Mouse (Mus musculus): ENCODE results near the gene Znrf1. TPM values are rescaled to one million over a fixed set of nuclear protein-coding genes. Genes with fewer than 3 reads are reported as not detected.

Gene Znrf1
- polyA plus RNA-seq, 1 experiment from 2014 or later, result 45.6 TPM

DNA sequence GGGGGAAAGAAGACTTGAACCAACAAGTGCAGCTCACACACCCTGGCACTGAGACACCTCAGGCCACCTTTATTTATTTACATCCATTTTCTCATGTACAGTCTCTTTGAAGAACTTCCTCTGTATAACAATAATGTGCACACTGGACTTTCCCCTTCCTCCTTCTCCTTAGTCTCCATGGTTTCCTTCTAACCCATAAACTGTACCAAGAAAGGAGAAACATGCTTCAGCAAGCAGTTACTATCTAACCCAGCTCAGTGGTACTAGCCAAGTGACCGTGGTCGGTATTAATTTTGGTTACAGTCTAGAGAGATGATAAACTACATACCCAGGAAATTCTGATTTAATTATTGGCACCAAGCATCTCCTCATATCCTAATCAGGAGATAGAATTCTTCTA lies 117.6 kb downstream of the Znrf1 start:
- no peak overlapping the region for H3K27ac ChIP-seq (ENCODE audit: low read depth, low read length)
- no peaks in the 10 kb centered on the region for H3K36me3 ChIP-seq (ENCODE audit: control insufficient read depth, insufficient read depth, low read length)
- H3K27me3 ChIP-seq (ENCODE audit: control insufficient read depth, insufficient read depth, low read length), result no peaks in the 10 kb centered on the region
- DNase-seq (ENCODE audit: low spot score, missing footprints) (no peak), ATAC-seq (ENCODE audit: low FRiP score) (no peak)
- H3K9ac ChIP-seq (ENCODE audit: low read length), result no peak overlapping the region
- no peaks in the 10 kb centered on the region for H3K4me1 ChIP-seq (ENCODE audit: control insufficient read depth, insufficient read depth, low read length)
- H3K9me3 ChIP-seq (ENCODE audit: control insufficient read depth, low read length), result no peaks in the 10 kb centered on the region
- no peak overlapping the region for H3K4me2 ChIP-seq
- 100% methylated on average over 2 of the region's 2 CpGs for WGBS
- no peak overlapping the region for H3K4me3 ChIP-seq (ENCODE audit: low read depth, low read length)

DNA sequence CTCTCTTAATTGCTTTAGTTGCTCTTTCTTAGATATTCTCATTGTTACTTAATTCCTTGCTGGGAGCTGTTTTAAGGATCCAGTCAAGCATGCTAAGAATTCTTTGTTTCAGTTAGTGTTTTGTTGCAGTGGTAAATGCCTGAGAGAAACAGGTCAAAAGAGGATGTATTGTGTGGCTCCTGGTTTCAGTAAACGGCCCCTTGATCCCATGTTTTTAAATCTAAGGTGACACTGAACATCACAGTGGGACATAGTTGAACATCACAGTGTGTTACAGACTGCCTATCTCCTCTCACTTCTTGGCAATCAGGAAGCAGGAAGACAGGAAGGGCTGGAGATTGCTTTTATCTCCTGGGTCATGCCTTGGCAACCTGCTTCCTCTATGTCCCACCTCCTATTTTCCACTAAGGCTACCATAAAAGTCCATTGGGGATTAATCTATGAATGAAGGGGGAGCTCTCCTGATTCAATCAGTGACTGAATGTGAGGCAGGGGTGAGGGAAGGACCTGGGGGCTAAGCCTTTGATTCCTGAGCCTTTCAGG lies 121.5 kb downstream of the Znrf1 start:
- H3K4me1 ChIP-seq (ENCODE audit: control insufficient read depth, insufficient read depth, low read length), result no peaks in the 10 kb centered on the region

DNA sequence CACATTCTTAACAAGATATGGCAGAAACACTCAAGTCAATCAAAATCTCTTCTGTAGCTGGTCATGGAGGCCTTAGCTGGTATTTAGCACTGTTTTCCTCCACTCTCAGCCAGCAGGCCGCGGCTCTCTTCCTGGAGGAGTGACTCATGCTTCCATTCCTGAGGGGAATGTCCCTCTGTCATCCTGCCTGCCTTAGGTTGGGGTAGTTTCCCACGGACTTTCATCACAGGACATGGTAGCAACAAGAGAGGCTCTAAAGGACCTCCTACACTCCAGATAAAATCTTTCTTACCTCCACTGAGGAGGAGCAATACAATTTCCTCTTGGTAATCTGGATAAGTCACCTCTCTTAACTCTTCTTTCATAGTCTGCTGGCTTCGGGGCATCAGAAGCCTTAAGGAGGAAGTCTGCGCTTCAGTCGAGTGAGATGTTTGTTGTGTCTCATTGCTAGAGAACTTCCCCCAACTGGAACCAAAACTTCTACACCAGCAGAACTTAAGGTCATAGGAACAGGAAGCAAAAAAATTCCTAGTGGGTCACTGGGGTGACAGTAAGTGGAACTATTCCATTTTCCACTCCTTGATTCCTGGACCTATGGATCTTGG lies 123.0 kb downstream of the Znrf1 start:
- Histone ChIP-seq H3K36me3 (ENCODE audit: control insufficient read depth, insufficient read depth, low read length) (no peaks in the 10 kb centered on the region), H3K4me1 (ENCODE audit: control insufficient read depth, insufficient read depth, low read length) (no peaks in the 10 kb centered on the region), H3K27me3 (ENCODE audit: control insufficient read depth, insufficient read depth, low read length) (no peaks in the 10 kb centered on the region), H3K9me3 (ENCODE audit: control insufficient read depth, low read length) (no peaks in the 10 kb centered on the region), H3K27ac (ENCODE audit: low read depth, low read length) (no peak overlapping the region), H3K4me2 (no peak overlapping the region), H3K4me3 (ENCODE audit: low read depth, low read length) (no peak overlapping the region), H3K9ac (ENCODE audit: low read length) (no peak overlapping the region)
- WGBS, result 91% methylated on average over 6 of the region's 6 CpGs
- no peak for ATAC-seq (ENCODE audit: low FRiP score)
- DNase-seq (ENCODE audit: low spot score, missing footprints), result no peak

More for the DNA sequence above, 121.5 kb downstream of the Znrf1 start:
- no peaks in the 10 kb centered on the region for H3K36me3 ChIP-seq (ENCODE audit: control insufficient read depth, insufficient read depth, low read length)
- ATAC-seq (ENCODE audit: low FRiP score), result no peak
- WGBS, result 44% methylated on average over 1 of the region's 1 CpGs
- H3K4me2 ChIP-seq, result no peak overlapping the region
- DNase-seq (ENCODE audit: low spot score, missing footprints), result no peak
- no peaks in the 10 kb centered on the region for H3K27me3 ChIP-seq (ENCODE audit: control insufficient read depth, insufficient read depth, low read length)
- no peak overlapping the region for H3K27ac ChIP-seq (ENCODE audit: low read depth, low read length)
- no peak overlapping the region for H3K9ac ChIP-seq (ENCODE audit: low read length)
- no peak overlapping the region for H3K4me3 ChIP-seq (ENCODE audit: low read depth, low read length)
- no peaks in the 10 kb centered on the region for H3K9me3 ChIP-seq (ENCODE audit: control insufficient read depth, low read length)

DNA sequence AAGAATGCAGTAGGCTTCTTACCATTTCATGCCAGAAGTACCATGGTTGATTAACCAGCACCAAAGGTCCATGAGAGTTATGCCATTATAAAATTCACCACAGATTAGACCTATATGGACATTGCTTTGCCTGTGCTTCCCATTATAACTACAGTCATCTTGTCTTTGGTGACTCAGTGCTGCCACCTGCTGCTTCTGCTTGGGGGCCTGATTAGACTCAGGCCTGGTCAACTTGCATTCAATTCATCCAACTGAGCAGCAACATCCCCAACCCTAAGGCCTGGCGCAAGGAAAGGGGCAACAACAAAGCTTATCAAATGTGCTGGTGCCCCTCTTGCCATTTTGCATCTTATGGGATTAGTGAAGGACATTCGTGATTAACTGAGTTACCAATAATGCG lies 126.6 kb downstream of the Znrf1 start:
- Histone ChIP-seq H3K27ac (ENCODE audit: low read depth, low read length) (no peak overlapping the region), H3K27me3 (ENCODE audit: control insufficient read depth, insufficient read depth, low read length) (no peaks in the 10 kb centered on the region), H3K4me3 (ENCODE audit: low read depth, low read length) (no peak overlapping the region), H3K4me1 (ENCODE audit: control insufficient read depth, insufficient read depth, low read length) (no peaks in the 10 kb centered on the region), H3K9ac (ENCODE audit: low read length) (no peak overlapping the region), H3K9me3 (ENCODE audit: control insufficient read depth, low read length) (no peaks in the 10 kb centered on the region), H3K36me3 (ENCODE audit: control insufficient read depth, insufficient read depth, low read length) (peaks cover under 1% of the 10 kb centered on the region), H3K4me2 (no peak overlapping the region)
- 94% methylated on average over 3 of the region's 3 CpGs for WGBS
- DNase-seq (ENCODE audit: low spot score, missing footprints) (peak; percentile 91), ATAC-seq (ENCODE audit: low FRiP score) (0 out of 2 replicates have a peak, but pooled peaks have one; percentile 40)

DNA sequence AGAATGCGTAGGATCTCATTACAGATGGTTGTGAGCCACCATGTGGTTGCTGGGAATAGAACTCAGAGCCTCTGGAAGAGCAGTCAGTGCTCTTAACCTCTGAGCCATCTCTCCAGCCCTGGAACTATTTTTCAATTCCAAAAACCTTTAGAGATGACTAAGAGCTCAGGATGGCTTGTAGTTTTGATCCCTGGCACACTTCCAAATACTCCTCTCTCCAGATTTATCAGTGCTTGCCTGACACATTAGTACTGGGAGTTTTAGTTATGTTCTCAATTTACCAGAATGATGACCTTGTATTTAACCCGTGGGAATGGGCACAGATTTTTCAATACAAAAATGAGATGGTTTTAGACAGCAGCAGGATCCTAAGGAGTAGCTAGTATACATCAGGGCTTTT lies 130.9 kb downstream of the Znrf1 start:
- no peaks in the 10 kb centered on the region for H3K27me3 ChIP-seq (ENCODE audit: control insufficient read depth, insufficient read depth, low read length)
- peak; percentile 65 for DNase-seq (ENCODE audit: low spot score, missing footprints)
- no peak overlapping the region for H3K27ac ChIP-seq (ENCODE audit: low read depth, low read length)
- H3K4me1 ChIP-seq (ENCODE audit: control insufficient read depth, insufficient read depth, low read length), result no peaks in the 10 kb centered on the region
- H3K4me3 ChIP-seq (ENCODE audit: low read depth, low read length), result no peak overlapping the region
- H3K9me3 ChIP-seq (ENCODE audit: control insufficient read depth, low read length), result no peaks in the 10 kb centered on the region
- no peak overlapping the region for H3K4me2 ChIP-seq
- H3K36me3 ChIP-seq (ENCODE audit: control insufficient read depth, insufficient read depth, low read length), result peaks cover 25% of the 10 kb centered on the region
- 91% methylated on average over 2 of the region's 2 CpGs for WGBS
- no peak overlapping the region for H3K9ac ChIP-seq (ENCODE audit: low read length)
- ATAC-seq (ENCODE audit: low FRiP score), result no peak

Other genes starting within 250 kb of the Znrf1 start
- gene Rfwd3, start 235.9 kb upstream of the Znrf1 start, polyA plus RNA-seq (2014; fragmentation: Nextera tagmentation; extraction: Ambion mirVana), result 91.4 and 93.6 TPM in 2 replicates
- 0.45 and 0.65 TPM in 2 replicates for gene Mlkl, start 197.9 kb upstream of the Znrf1 start, polyA plus RNA-seq (2014; fragmentation: Nextera tagmentation; extraction: Ambion mirVana)
- not detected in 2 replicates for gene Fa2h, start 142.3 kb upstream of the Znrf1 start, polyA plus RNA-seq (2014; fragmentation: Nextera tagmentation; extraction: Ambion mirVana)
- 2.9 TPM in 2 replicates for gene Wdr59, start 14.0 kb upstream of the Znrf1 start, polyA plus RNA-seq (2014; fragmentation: Nextera tagmentation; extraction: Ambion mirVana)
- 0.19 and 0.22 TPM in 2 replicates for gene Ldhd, start 94.3 kb downstream of the Znrf1 start, polyA plus RNA-seq (2014; fragmentation: Nextera tagmentation; extraction: Ambion mirVana)
- gene Zfp1, start 107.3 kb downstream of the Znrf1 start, polyA plus RNA-seq (2014; fragmentation: Nextera tagmentation; extraction: Ambion mirVana), result 23.8 and 25.6 TPM in 2 replicates
- gene Ctrb1, start 154.9 kb downstream of the Znrf1 start, polyA plus RNA-seq (2014; fragmentation: Nextera tagmentation; extraction: Ambion mirVana), result not detected in 2 replicates
- gene Bcar1, start 207.7 kb downstream of the Znrf1 start, polyA plus RNA-seq (2014; fragmentation: Nextera tagmentation; extraction: Ambion mirVana), result 36.2 and 42.1 TPM in 2 replicates